In the genomic region with DNA sequence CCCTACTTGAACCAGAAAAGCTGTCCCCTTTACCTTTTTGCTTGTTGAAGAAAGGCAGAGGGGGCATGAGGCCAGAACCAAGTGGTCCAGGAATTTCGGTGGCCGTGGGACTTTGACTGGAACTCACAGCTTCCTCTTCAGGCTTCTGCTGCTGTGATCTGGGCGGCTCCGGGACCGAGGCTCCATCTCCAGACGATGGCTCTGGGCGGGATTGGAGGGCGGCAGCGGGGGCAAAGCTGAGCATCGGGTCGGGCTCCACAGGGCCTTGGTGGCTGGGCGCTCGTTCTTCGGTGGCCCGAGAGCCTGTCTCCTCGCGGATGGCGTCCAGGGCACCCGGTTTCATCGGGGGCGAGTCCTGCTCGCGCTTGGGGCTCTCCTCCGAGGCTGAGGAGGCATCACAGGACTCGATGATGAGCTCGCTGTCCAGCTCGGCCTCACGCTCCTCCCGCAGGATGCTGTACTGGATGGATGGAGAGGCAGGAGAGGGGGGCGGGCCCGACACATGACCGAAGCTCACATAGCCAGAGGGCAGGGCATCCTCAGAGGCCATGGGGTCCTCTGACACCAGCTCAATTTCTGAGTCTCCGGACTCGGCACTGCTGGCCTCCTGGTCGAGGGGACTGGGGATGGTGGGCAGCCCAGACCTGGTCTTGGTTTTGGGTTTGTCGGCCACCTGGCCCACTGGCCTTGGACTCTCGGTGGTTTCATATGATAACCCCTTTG, we compare ENCODE assay signal across 15 mouse cellular contexts.
DNase-seq lines count a peak whose midpoint lies in the region; ATAC-seq and TF ChIP-seq lines count a peak whose summit lies in the region.
"Had no signal": no experiment of that assay in that cellular context is flagged by ENCODE, and none has a peak within 500 bp of the region (broad histone marks: within the 10 kb centered on the region; RNA-seq: fewer than 3 reads in every experiment).

No protein-coding gene starts in this region.

- no peak for TF ChIP-seq EP300 in ES-Bruce4 (IDR thresholded peaks at IDR 0.05; ENCODE audit: insufficient read depth, low read depth, low read length)

- intact Hi-C loops in heart, postnatal 36 days (cut with DNase I) = no loop called here

- H3K9ac ChIP-seq in heart, embryonic 13.5 days = no peak overlapping the region
- H3K9ac ChIP-seq in ES-Bruce4 (ENCODE audit: low read depth, poor library complexity, severe bottlenecking) = no peak overlapping the region
- H3K9ac ChIP-seq in embryonic facial prominence, embryonic 12.5 days = no peak overlapping the region
- no peak overlapping the region for H3K9ac ChIP-seq in hindbrain, embryonic 16.5 days (ENCODE audit: low read depth, low read length)

- peaks cover 18% of the 10 kb centered on the region; the same call in 1 of the 2 replicates for H3K27me3 ChIP-seq in heart, embryonic 13.5 days (replicated peaks)
- H3K27me3 ChIP-seq in ES-Bruce4 (ENCODE audit: control insufficient read depth, insufficient read depth, low read length, poor library complexity, severe bottlenecking) = no peaks in the 10 kb centered on the region
- H3K27me3 ChIP-seq in embryonic facial prominence, embryonic 12.5 days = 0 out of 2 replicates have a peak, but pooled peaks cover 6% of the 10 kb centered on the region
- no peaks in the 10 kb centered on the region for H3K27me3 ChIP-seq in hindbrain, embryonic 16.5 days (replicated peaks; ENCODE audit: control insufficient read depth, insufficient read depth, low read length)

- H3K4me2 ChIP-seq in heart, embryonic 13.5 days = peak overlapping the region; percentile 18; the same call in 1 of the 2 replicates
- H3K4me2 ChIP-seq in embryonic facial prominence, embryonic 12.5 days (replicated peaks) = peak overlapping the region; percentile 17; the same call in 1 of the 2 replicates
- no peak overlapping the region for H3K4me2 ChIP-seq in hindbrain, embryonic 16.5 days (ENCODE audit: low read length)

- no peak overlapping the region for H3K4me3 ChIP-seq in heart, embryonic 13.5 days
- H3K4me3 ChIP-seq in ES-Bruce4 (ENCODE audit: low read depth, low read length) = peak overlapping the region; percentile 28
- H3K4me3 ChIP-seq in embryonic facial prominence, embryonic 12.5 days = 0 out of 2 replicates have a peak overlapping the region, but pooled peaks have one; percentile 2
- H3K4me3 ChIP-seq in hindbrain, embryonic 16.5 days (ENCODE audit: low read length) = no peak overlapping the region
- H3K4me3 ChIP-seq: gastrocnemius, adult 2 months; left cerebral cortex, adult 2 months had no signal

- no peak for TF ChIP-seq CTCF in ES-Bruce4 (IDR thresholded peaks at IDR 0.05; ENCODE audit: low read depth, low read length)

- 62% methylated on average over 37 of the region's 37 CpGs for WGBS in heart, embryonic 13.5 days
- WGBS in embryonic facial prominence, embryonic 12.5 days = 62% methylated on average over 37 of the region's 37 CpGs
- 69% methylated on average over 37 of the region's 37 CpGs for WGBS in hindbrain, embryonic 16.5 days

- no peak overlapping the region for H3K27ac ChIP-seq in heart, embryonic 13.5 days (replicated peaks)
- no peak overlapping the region for H3K27ac ChIP-seq in ES-Bruce4 (ENCODE audit: insufficient read depth, low read length)
- no peak overlapping the region for H3K27ac ChIP-seq in embryonic facial prominence, embryonic 12.5 days
- peak overlapping the region; percentile 3; the same call in 1 of the 2 replicates for H3K27ac ChIP-seq in hindbrain, embryonic 16.5 days (ENCODE audit: low read depth, low read length)
- H3K27ac ChIP-seq: gastrocnemius, adult 2 months; left cerebral cortex, adult 2 months had no signal

- no peaks in the 10 kb centered on the region for H3K4me1 ChIP-seq in heart, embryonic 13.5 days
- H3K4me1 ChIP-seq in ES-Bruce4 (ENCODE audit: control insufficient read depth, insufficient read depth, low read length) = no peaks in the 10 kb centered on the region
- H3K4me1 ChIP-seq in embryonic facial prominence, embryonic 12.5 days = 0 out of 2 replicates have a peak, but pooled peaks cover 4% of the 10 kb centered on the region
- peaks cover 19% of the 10 kb centered on the region for H3K4me1 ChIP-seq in hindbrain, embryonic 16.5 days (ENCODE audit: control insufficient read depth, insufficient read depth, low read depth, low read length)

- TF ChIP-seq POLR2A in ES-Bruce4 (IDR thresholded peaks at IDR 0.05; ENCODE audit: insufficient read depth, low read length) = no peak

- ATAC-seq in heart, embryonic 13.5 days (ENCODE audit: extremely low read depth, insufficient number of reproducible peaks, low FRiP score, low TSS enrichment) = no peak
- no peak for ATAC-seq in embryonic facial prominence, embryonic 12.5 days (ENCODE audit: insufficient number of reproducible peaks, insufficient read depth, low FRiP score, low TSS enrichment)
- ATAC-seq in hindbrain, embryonic 16.5 days = no peak
- ATAC-seq: CD4-positive, CD25-positive, alpha-beta regulatory T cell, adult 4 months; inflammation-experienced regulatory T-cells, adult 6 months had no signal

- DNase-seq in heart, adult 8-10 months (ENCODE audit: low spot score) = no peak
- DNase-seq in urinary bladder, postnatal 36 days (ENCODE audit: low spot score in 2 of 2) = no peak
- DNase-seq in heart, postnatal 36 days = no peak
- DNase-seq: adrenal gland, adult 2 months; cerebellum, postnatal 14 days; gastrocnemius, adult 2 months; kidney, postnatal 14 days; thymus, postnatal 14 days had no signal

- no peaks in the 10 kb centered on the region for H3K9me3 ChIP-seq in heart, embryonic 13.5 days
- no peaks in the 10 kb centered on the region for H3K9me3 ChIP-seq in ES-Bruce4 (replicated peaks; ENCODE audit: control insufficient read depth, insufficient read depth, low read length, poor library complexity, severe bottlenecking)
- H3K9me3 ChIP-seq in embryonic facial prominence, embryonic 12.5 days = no peaks in the 10 kb centered on the region
- H3K9me3 ChIP-seq in hindbrain, embryonic 16.5 days (ENCODE audit: control insufficient read depth, low read length) = no peaks in the 10 kb centered on the region

- no peaks in the 10 kb centered on the region for H3K36me3 ChIP-seq in heart, embryonic 13.5 days
- no peaks in the 10 kb centered on the region for H3K36me3 ChIP-seq in ES-Bruce4 (ENCODE audit: control insufficient read depth, insufficient read depth, low read length, poor library complexity, severe bottlenecking)
- no peaks in the 10 kb centered on the region for H3K36me3 ChIP-seq in embryonic facial prominence, embryonic 12.5 days
- H3K36me3 ChIP-seq in hindbrain, embryonic 16.5 days (ENCODE audit: control insufficient read depth, insufficient read depth, low read length) = peaks cover 8% of the 10 kb centered on the region; the same call in 1 of the 2 replicates

Comparison
In these comparisons a context has a peak if more than half of its experiments do, and no peak if none do; other contexts are left out.
1. H3K4me3 ChIP-seq: peak in ES-Bruce4 (single experiment) and embryonic facial prominence, embryonic 12.5 days (single experiment); none in heart, embryonic 13.5 days (single experiment) and hindbrain, embryonic 16.5 days (single experiment).